Mouse (Mus musculus) ES-Bruce4 (cell line): ENCODE data around the gene Cadm2. TPM values are rescaled to one million over a fixed set of nuclear protein-coding genes. Genes with fewer than 3 reads are reported as not detected.

ENCODE experiments used
- H3K27ac ChIP-seq: 2 replicates; pipeline ENCODE4 v1.5.1; 2012; ENCODE audit warnings: low read length, inconsistent platforms; ENCODE audit not compliant: insufficient read depth
- H3K27me3 ChIP-seq: 2 replicates; pipeline ENCODE4 v1.6.1; 2012; ENCODE audit warnings: mild to moderate bottlenecking, low read length, inconsistent platforms; ENCODE audit not compliant: control insufficient read depth, poor library complexity, insufficient read depth, severe bottlenecking
- H3K36me3 ChIP-seq: 2 replicates; pipeline ENCODE4 v1.6.1; 2012; ENCODE audit warnings: inconsistent platforms, mild to moderate bottlenecking, low read length, moderate library complexity; ENCODE audit not compliant: control insufficient read depth, poor library complexity, insufficient read depth, severe bottlenecking
- H3K4me1 ChIP-seq: one replicate; pipeline ENCODE4 v1.8.1; 2011; ENCODE audit warnings: low read length; ENCODE audit not compliant: control insufficient read depth, insufficient read depth
- H3K4me3 ChIP-seq: 2 replicates; pipeline ENCODE4 v1.5.1; 2011; ENCODE audit warnings: low read depth, mild to moderate bottlenecking, low read length
- H3K9ac ChIP-seq: 2 replicates; pipeline ENCODE4 v1.6.1; 2012; ENCODE audit warnings: low read depth, mild to moderate bottlenecking, inconsistent platforms; ENCODE audit not compliant: poor library complexity, severe bottlenecking
- H3K9me3 ChIP-seq: replicated peaks from 2 replicates; pipeline ENCODE4 v1.6.1; 2012; ENCODE audit warnings: mild to moderate bottlenecking, low read length, inconsistent platforms; ENCODE audit not compliant: control insufficient read depth, poor library complexity, insufficient read depth, severe bottlenecking
- CTCF ChIP-seq: IDR thresholded peaks from one replicate; pipeline ENCODE4 v1.8.1; 2011; ENCODE audit warnings: low read depth, low read length
- EP300 ChIP-seq: IDR thresholded peaks from 2 replicates; pipeline ENCODE4 v1.6.1; 2011; ENCODE audit warnings: low read depth, low read length; ENCODE audit not compliant: insufficient read depth
- POLR2A ChIP-seq: IDR thresholded peaks from one replicate; pipeline ENCODE4 v1.8.1; 2011; ENCODE audit warnings: low read length; ENCODE audit not compliant: insufficient read depth
- polyA plus RNA-seq: library from polyadenylated mRNA; stranded (reverse); fragments of >200 nt; gene quantifications from 2 replicates; pipeline ENCODE4 v1.2.4, GENCODE M21; 2011; ENCODE audit warnings: low read depth; ENCODE audit not compliant: missing spikeins, insufficient read depth, insufficient read length

Cadm2 gene
- polyA plus RNA-seq, 1 experiment = 1.6 TPM

DNA sequence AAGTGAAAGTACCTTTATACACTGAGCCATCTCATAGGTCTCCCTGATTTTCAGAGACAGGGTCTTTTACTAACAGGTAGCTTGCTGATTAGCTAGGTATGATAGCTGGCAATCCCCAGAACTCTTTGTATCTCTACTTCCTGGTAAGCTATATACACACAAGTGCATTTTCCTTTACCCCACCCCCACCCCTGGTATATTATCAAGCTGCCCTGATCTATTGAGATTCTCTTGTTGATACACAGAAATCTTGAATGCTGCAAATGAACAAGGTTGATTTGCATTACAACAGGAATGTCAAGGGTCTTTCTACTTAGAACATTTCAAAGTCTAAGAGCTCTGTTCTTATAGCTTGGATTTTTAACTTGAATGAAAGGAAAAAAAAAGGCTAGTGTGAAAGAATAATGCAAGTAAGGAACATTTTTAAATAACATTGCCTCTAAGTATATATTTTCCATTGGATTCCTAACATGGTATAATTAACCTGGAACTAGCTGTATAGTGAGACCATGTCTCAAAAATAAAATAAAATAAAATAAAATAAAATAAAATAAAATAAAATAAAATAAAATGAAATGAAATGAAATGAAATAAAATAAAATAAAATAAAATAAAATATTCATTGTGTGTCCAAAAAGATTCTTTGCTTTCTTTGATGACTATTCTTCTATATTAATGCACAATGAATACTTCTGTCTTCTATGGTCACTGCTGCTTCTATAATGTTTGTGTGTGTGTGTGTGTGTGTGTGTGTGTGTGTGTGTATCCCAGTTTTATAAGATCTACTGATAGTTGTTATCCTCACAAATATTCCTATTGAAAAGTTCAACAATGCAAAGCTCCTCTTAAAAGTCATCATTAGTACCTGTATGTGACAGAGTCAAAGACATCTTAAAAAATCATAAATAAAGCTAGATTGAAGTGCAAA lies 858.9 kb downstream of the Cadm2 start:
- Histone ChIP-seq H3K36me3 (no peaks in the 10 kb centered on the region), H3K4me1 (no peaks in the 10 kb centered on the region), H3K9me3 (no peaks in the 10 kb centered on the region), H3K27me3 (no peaks in the 10 kb centered on the region), H3K9ac (no peak overlapping the region), H3K27ac (no peak overlapping the region), H3K4me3 (no peak overlapping the region)
- no peak for TF ChIP-seq POLR2A

- H3K4me3 ChIP-seq = no peak overlapping the region
- H3K36me3 ChIP-seq = no peaks in the 10 kb centered on the region
- no peaks in the 10 kb centered on the region for H3K9me3 ChIP-seq
- H3K4me1 ChIP-seq = no peaks in the 10 kb centered on the region
- H3K27me3 ChIP-seq = no peaks in the 10 kb centered on the region
- no peak overlapping the region for H3K27ac ChIP-seq
- H3K9ac ChIP-seq = no peak overlapping the region
- TF ChIP-seq CTCF (no peak), POLR2A (no peak), EP300 (no peak)
These were observed 872.2 kb downstream of the Cadm2 start for GRCm38 (mm10) chr16:66748533-66748932.

GRCm38 (mm10) chr16:66731212-66731611 lies 889.5 kb downstream of the Cadm2 start:
- H3K27me3 ChIP-seq = no peaks in the 10 kb centered on the region
- no peak for TF ChIP-seq POLR2A
- no peak for TF ChIP-seq EP300
- TF ChIP-seq CTCF = no peak
- H3K9me3 ChIP-seq = no peaks in the 10 kb centered on the region
- H3K36me3 ChIP-seq = no peaks in the 10 kb centered on the region
- H3K4me3 ChIP-seq = no peak overlapping the region
- no peak overlapping the region for H3K9ac ChIP-seq
- H3K4me1 ChIP-seq = no peaks in the 10 kb centered on the region
- no peak overlapping the region for H3K27ac ChIP-seq

DNA sequence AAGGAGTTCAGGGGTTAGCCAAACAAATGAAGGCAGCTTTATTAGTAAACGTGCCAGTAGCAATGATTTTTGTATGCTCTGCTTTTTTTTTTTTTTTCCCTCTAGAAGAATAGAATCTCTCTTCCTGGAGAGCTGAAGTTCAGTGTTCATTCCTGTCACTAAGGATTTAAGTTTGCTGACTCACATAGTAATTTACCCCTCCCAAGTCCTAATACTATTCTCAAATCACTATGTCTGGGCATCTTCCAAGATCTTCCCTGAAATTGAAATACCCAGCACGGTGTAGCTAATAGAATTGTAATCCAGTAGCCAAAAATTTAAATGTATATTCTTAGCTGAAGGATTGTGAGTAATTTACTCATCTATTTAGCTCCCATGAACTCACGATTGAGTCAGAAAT lies 914.2 kb downstream of the Cadm2 start:
- Histone ChIP-seq H3K36me3 (no peaks in the 10 kb centered on the region), H3K27ac (no peak overlapping the region), H3K4me1 (no peaks in the 10 kb centered on the region), H3K9me3 (no peaks in the 10 kb centered on the region), H3K27me3 (no peaks in the 10 kb centered on the region), H3K4me3 (no peak overlapping the region), H3K9ac (no peak overlapping the region)
- TF ChIP-seq EP300 (no peak), POLR2A (no peak), CTCF (no peak)

DNA sequence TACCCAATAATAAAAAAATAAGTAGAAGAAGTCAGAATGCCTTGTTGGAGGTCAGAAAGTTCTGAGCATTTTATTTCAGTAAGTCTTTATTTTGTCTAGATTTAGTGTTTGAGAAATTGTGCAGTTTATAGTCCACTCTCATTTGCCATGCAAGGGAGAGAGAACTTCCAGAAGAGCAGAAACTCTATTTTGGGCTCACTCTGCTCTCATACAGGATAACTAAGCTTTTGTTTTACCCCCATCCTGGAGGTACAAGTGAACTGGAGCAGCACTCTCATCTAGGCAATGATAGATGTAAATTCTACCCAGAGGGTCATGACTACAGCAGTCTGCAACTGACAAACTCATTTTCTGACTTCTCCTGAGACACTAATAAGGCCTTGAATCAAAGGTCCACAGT lies 925.9 kb downstream of the Cadm2 start:
- Histone ChIP-seq H3K9me3 (no peaks in the 10 kb centered on the region), H3K4me3 (no peak overlapping the region), H3K4me1 (no peaks in the 10 kb centered on the region), H3K27me3 (no peaks in the 10 kb centered on the region), H3K27ac (no peak overlapping the region), H3K36me3 (no peaks in the 10 kb centered on the region), H3K9ac (no peak overlapping the region)
- TF ChIP-seq POLR2A = no peak
- no peak for TF ChIP-seq EP300
- no peak for TF ChIP-seq CTCF

DNA sequence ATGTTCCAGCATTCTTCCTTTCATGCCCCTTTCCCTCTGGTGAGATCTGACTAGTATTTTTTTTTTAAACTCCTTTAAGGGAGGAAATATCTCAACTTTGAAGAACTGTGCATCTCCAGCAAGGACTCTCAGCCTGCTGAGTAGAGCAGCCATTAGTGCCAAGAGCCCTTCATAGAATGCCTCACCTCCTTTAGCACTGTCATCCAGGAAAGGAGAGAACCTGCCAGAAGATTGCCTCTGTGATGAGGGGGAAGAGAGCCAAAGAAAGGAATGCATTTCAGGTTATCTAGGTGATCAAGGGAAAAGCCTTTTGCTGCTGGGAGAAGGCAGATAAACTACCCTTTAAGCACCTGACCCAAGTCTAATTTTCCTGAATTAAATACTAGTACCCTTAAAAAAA lies 943.5 kb downstream of the Cadm2 start:
- Histone ChIP-seq H3K27me3 (no peaks in the 10 kb centered on the region), H3K4me1 (no peaks in the 10 kb centered on the region), H3K36me3 (no peaks in the 10 kb centered on the region), H3K9ac (no peak overlapping the region), H3K9me3 (no peaks in the 10 kb centered on the region), H3K4me3 (no peak overlapping the region), H3K27ac (no peak overlapping the region)
- TF ChIP-seq EP300 (no peak), CTCF (no peak), POLR2A (no peak)
